Comparison of ENCODE assay signal across 8 mouse cellular contexts in genomic region chr7:113251001-113251400, GRCm38 (mm10). TPM values are rescaled to one million over a fixed set of nuclear protein-coding genes. Genes with fewer than 3 reads are reported as not detected.
DNase-seq lines count a peak whose midpoint lies in the region; ATAC-seq and TF ChIP-seq lines count a peak whose summit lies in the region.

No protein-coding gene starts in this region.

- no peaks in the 10 kb centered on the region for H3K27me3 ChIP-seq in cerebellum, adult 2 months (ENCODE audit: control insufficient read depth, insufficient read depth, low read length)
- no peaks in the 10 kb centered on the region for H3K27me3 ChIP-seq in heart, embryonic 15.5 days
- no peaks in the 10 kb centered on the region for H3K27me3 ChIP-seq in limb, embryonic 15.5 days
- H3K27me3 ChIP-seq in stomach, postnatal 0 days (ENCODE audit: control insufficient read depth, insufficient read depth, low read length) = no peaks in the 10 kb centered on the region

- H3K4me2 ChIP-seq in heart, embryonic 15.5 days = peak overlapping the region; percentile 39
- H3K4me2 ChIP-seq in limb, embryonic 15.5 days = no peak overlapping the region
- no peak overlapping the region for H3K4me2 ChIP-seq in stomach, postnatal 0 days (replicated peaks; ENCODE audit: low read depth)

- H3K27ac ChIP-seq in cerebellum, adult 2 months (ENCODE audit: insufficient read depth, low read length) = no peak overlapping the region; the same call in 1 of the 2 replicates
- peak overlapping the region; percentile 87 for H3K27ac ChIP-seq in heart, embryonic 15.5 days
- H3K27ac ChIP-seq in limb, embryonic 15.5 days = peak overlapping the region; percentile 47; the same call in 1 of the 2 replicates
- peak overlapping the region; percentile 41 for H3K27ac ChIP-seq in stomach, postnatal 0 days (replicated peaks)

- no peaks in the 10 kb centered on the region for H3K9me3 ChIP-seq in heart, embryonic 15.5 days (replicated peaks)
- no peaks in the 10 kb centered on the region for H3K9me3 ChIP-seq in limb, embryonic 15.5 days
- H3K9me3 ChIP-seq in stomach, postnatal 0 days (ENCODE audit: control insufficient read depth, low read length) = no peaks in the 10 kb centered on the region

- H3K4me1 ChIP-seq in cerebellum, adult 2 months (ENCODE audit: control insufficient read depth, insufficient read depth, low read length) = peaks cover 45% of the 10 kb centered on the region
- peaks cover 61% of the 10 kb centered on the region for H3K4me1 ChIP-seq in heart, embryonic 15.5 days (replicated peaks)
- peaks cover 29% of the 10 kb centered on the region for H3K4me1 ChIP-seq in limb, embryonic 15.5 days
- H3K4me1 ChIP-seq in stomach, postnatal 0 days (replicated peaks; ENCODE audit: control insufficient read depth, insufficient read depth) = peaks cover 15% of the 10 kb centered on the region

- intact Hi-C loops in left cerebral cortex, postnatal 4 days (cut with DNase I) = loop anchor here (5.0 kb wide), 1 partner anchor 109 kb away; no protein-coding TSS in a partner anchor

- no peak for TF ChIP-seq EP300 in stomach, postnatal 0 days (optimal IDR thresholded peaks at IDR 0.05)

- 11% methylated on average over 3 of the region's 3 CpGs for WGBS in cerebellum, adult 2 months
- 41% methylated on average over 3 of the region's 3 CpGs for WGBS in heart, embryonic 15.5 days
- WGBS in limb, embryonic 15.5 days = 50% methylated on average over 3 of the region's 3 CpGs
- WGBS in stomach, postnatal 0 days = 32% methylated on average over 3 of the region's 3 CpGs

- H3K4me3 ChIP-seq in cerebellum, adult 2 months (replicated peaks; ENCODE audit: insufficient read depth, low read depth, low read length) = no peak overlapping the region
- no peak overlapping the region for H3K4me3 ChIP-seq in heart, embryonic 15.5 days
- H3K4me3 ChIP-seq in limb, embryonic 15.5 days = no peak overlapping the region
- no peak overlapping the region for H3K4me3 ChIP-seq in stomach, postnatal 0 days (ENCODE audit: low read depth, low read length)

- TF ChIP-seq POLR2A in cerebellum, adult 2 months (IDR thresholded peaks at IDR 0.05; ENCODE audit: borderline replicate concordance, insufficient read depth, low read length) = no peak

- peak; percentile 83 for ATAC-seq in heart, embryonic 15.5 days (replicated peaks; ENCODE audit: insufficient number of reproducible peaks, insufficient read depth, low FRiP score, low read depth)
- ATAC-seq in limb, embryonic 15.5 days (ENCODE audit: insufficient number of reproducible peaks, low FRiP score, low TSS enrichment, low read depth) = no peak
- ATAC-seq in stomach, postnatal 0 days (ENCODE audit: low FRiP score, low TSS enrichment) = no peak; the same call in 1 of the 2 replicates

- no peak overlapping the region for H3K9ac ChIP-seq in heart, embryonic 15.5 days
- H3K9ac ChIP-seq in limb, embryonic 15.5 days = no peak overlapping the region
- H3K9ac ChIP-seq in stomach, postnatal 0 days (ENCODE audit: low read length) = no peak overlapping the region

- no peaks in the 10 kb centered on the region for H3K36me3 ChIP-seq in heart, embryonic 15.5 days
- no peaks in the 10 kb centered on the region for H3K36me3 ChIP-seq in limb, embryonic 15.5 days
- no peaks in the 10 kb centered on the region for H3K36me3 ChIP-seq in stomach, postnatal 0 days (ENCODE audit: control insufficient read depth, insufficient read depth, low read length)

- TF ChIP-seq CTCF in cerebellum, adult 2 months (IDR thresholded peaks at IDR 0.05; ENCODE audit: borderline replicate concordance, insufficient read depth, low read depth, low read length) = no peak
- TF ChIP-seq CTCF in stomach, postnatal 0 days (IDR thresholded peaks at IDR 0.05; ENCODE audit: low read depth) = no peak

- peak; percentile 64 for DNase-seq in left cerebral cortex, postnatal 4 days
- no peak for DNase-seq in left cerebral cortex, adult 11 months (ENCODE audit: low spot score)
- DNase-seq in cerebellum, adult 2 months = peak; percentile 76 to 93
- DNase-seq in stomach, postnatal 0 days (ENCODE audit: low spot score) = no peak
- DNase-seq in layer of hippocampus, adult 8-10 months (ENCODE audit: low spot score in 2 of 2) = no peak
- DNase-seq in urinary bladder, postnatal 4 days (ENCODE audit: low spot score in 2 of 2) = no peak

RNA-seq across cellular contexts. Expression of gene Arntl, which starts 43.7 kb away (rescaled TPM):
- 10 to 100 TPM; 35.3 to 39.0 TPM for total RNA-seq in left cerebral cortex, postnatal 4 days (2021)
- 28.4 and 34.8 TPM in 2 replicates for polyA plus RNA-seq in cerebellum, adult 2 months (2012; rRNA removed)
- 8.5 and 9.6 TPM in 2 replicates for polyA plus RNA-seq in heart, embryonic 15.5 days (2015; fragmentation: Nextera tagmentation; extraction: Ambion mirVana)
- polyA plus RNA-seq in limb, embryonic 15.5 days (2015; fragmentation: Nextera tagmentation; extraction: Ambion mirVana) = 6.7 and 7.5 TPM in 2 replicates
- 6.6 and 7.3 TPM in 2 replicates for polyA plus RNA-seq in stomach, postnatal 0 days (2015; fragmentation: Nextera tagmentation; extraction: Ambion mirVana)
- 10 to 100 TPM; 28.3 to 37.8 (median 31.9) TPM for total RNA-seq in layer of hippocampus, adult 8-10 months (2022)

Comparison
In these comparisons a context has a peak if more than half of its experiments do, and no peak if none do; other contexts are left out.
1. DNase-seq: peak in left cerebral cortex, postnatal 4 days (single experiment) and cerebellum, adult 2 months (2 of 2); none in left cerebral cortex, adult 11 months (single experiment), stomach, postnatal 0 days (single experiment), layer of hippocampus, adult 8-10 months (0 of 2) and urinary bladder, postnatal 4 days (0 of 2).